Mouse (Mus musculus) layer of hippocampus, postnatal 10 days (tissue): ENCODE results near the gene Desi2. TPM values are rescaled to one million over a fixed set of nuclear protein-coding genes. Genes with fewer than 3 reads are reported as not detected.
"Not testable (repeated sequence)": the region's sequence is repeated elsewhere in the genome, so short reads cannot be mapped to it uniquely, and the experiment has no call there.

ENCODE experiments used
- DNase-seq, 2 experiments: peaks; one replicate each; pipeline ENCODE4 v3.0.0; 2021; ENCODE audit warnings: low spot score in 2 of 2
- total RNA-seq, 2 experiments: library from RNA; stranded (reverse); gene quantifications; 2 replicates each; pipeline ENCODE4 v1.2.3; 2021

Gene Desi2
- total RNA-seq, 2 experiments from 2014 or later = 27.0 to 29.0 TPM

DNA sequence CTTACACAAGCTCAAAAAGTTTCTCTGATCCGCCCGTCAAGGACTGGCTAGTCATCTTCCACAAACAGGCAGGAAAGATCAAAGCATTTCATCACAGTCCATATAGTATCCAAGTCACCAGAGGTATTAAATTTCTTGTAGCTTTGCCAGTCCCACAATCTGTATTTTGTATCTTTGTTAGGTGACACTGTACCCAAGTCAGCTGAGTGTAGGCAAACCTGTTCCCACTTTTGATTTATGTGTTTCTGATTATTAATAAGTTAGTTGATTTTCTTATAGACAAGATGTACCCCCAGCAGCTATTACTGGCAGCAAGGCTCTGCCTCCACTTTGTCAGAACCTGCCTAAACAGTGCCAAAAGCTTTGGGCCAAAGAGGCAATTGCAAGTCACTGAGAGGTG, 71.6 kb downstream of the Desi2 start:
- no peak for DNase-seq

GRCm38 (mm10) chr1:178265381-178265780, 78.2 kb downstream of the Desi2 start:
- not testable (repeated sequence) for DNase-seq

DNA sequence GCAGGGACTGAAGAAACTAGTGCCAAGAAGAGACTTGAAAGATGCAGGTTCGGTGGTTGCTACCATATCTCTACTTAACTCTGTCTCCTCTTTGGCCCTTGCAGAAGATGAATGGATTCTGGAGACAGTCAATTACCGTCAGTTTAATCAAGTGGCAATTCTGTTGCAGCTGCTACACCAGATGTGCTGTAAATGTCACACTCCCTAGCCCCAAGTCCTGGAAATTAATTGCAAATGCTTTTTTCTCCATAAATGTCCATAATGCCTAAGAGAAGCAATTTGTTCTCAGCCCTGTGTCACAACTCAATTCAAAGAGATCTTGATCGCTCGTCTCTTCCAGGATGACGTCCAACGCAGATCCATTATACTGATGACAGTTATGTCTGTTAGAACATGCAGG, 83.4 kb downstream of the Desi2 start:
- no peak for DNase-seq

DNA sequence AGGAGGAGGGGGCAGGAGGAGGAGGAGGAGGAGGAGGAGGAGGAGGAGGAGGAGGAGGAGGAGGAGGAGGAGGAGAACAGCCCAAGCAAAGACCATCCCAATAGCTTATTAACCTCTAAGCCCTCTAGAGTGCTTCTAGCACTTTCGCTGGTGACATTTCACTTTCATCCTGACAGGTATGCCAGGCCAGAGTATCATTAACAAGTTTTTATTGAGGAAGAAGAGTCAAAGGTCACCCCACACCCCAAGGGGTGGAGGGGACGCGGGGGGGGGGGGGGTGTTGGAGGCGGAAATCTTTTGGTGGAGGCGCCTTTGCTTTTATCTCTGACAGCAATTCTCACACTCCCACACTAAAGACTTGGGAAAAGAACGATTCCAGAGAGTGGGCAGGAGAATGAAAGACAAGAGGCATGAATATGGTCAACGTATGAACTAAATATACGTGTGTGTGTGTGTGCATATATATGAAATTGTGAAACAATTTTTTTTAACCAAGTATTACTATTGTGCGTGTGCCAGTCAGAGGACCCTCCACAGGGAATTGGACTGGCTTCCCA, 88.0 kb downstream of the Desi2 start:
- no peak for DNase-seq

DNA sequence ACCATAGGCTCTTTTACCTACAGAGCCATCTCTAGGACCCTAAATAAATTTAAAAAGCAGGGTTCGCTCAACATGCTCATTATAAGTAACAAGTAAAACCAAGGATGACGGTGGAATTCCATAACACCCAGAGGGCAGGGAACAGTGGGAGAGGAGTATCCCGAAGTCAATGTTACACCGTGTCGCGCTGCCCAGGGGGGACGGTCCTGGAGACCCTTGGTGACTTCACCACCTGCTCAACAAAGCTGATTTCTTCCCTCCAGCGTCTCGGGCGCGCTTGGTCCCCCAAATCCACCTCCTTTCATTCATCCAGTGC, 88.5 kb downstream of the Desi2 start:
- no peak for DNase-seq

DNA sequence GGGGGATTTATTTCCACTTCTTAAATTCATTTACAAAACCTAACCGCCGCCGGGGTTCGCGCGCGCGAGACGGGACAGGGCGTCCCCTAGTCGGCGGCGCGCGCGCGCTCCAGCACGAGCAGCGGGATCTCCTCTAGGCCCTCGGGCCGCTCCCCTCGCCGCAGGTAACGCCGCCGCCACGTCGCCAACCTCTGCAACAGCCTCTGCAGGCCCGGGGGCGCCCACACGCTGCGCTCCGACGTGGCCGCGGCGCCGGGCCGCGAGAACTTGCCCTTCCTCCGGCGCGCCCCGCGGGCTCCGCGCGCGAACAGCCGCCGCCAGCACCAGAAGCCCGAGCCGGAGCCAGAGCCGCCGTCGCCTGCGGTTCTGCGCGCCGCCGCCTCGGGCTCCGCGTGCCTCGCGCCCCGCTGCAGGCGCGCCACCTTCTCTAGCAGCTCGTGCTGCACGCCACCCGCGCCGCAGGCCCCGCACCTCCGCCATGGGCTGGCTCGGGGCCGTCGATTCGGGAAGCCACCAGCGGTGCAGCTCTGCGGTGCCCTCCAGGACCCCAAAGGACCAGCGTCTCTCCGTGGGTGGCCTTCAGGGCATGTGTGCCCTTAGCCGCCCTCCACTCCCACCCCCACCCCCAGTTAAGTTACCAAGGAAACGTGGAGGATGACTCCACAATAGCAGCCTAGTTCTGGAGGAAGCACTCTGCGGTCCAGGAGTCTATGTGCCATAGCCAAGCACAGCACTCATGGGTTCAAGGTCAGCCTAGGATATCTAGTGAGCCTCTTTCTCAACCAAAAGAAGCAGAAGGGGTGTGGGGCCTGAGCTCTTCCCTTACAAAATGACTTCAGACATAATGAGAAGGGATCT, 89.1 kb downstream of the Desi2 start:
- peak; percentile 73 to 81 for DNase-seq

GRCm38 (mm10) chr1:178283314-178283713, 96.1 kb downstream of the Desi2 start:
- DNase-seq = not testable (repeated sequence)

DNA sequence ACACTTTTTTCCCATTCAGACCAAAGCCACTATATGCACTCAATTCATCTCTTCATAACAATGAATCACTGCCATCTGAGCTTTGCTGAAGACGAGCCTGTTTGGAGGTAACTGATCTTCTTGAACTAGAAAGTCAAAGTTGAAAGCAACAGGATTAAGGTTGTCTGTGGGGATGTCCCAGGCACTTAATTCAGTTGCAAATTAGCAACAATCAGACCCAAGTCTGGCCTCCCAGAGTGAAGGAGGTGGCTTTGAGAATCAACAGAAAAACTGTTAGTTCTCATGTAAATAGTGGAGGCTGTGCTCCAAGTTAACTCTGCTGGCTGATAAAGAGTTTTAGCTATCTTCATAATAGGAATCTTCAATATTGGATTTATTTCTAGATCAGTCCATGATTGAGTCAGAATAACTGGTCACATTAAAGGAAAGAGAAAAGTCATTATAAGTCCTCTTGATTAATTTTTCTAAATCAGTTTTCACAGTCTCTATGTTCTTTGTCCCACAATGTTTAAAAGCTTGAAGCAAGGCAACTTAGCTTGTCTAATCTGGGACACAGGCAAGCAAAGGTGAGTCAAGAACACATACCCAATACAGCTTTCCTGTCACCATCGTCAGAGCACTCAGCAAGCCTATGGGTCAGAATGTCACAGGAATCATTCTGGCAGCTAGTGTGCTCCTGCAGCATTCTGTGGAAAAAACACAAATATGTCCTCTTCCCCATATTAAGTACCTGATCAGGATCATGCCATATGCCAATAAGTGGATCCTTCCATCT, 96.9 kb downstream of the Desi2 start:
- DNase-seq = no peak

- DNase-seq = no peak
Observed at GRCm38 (mm10) chr1:178287601-178288176, 100.5 kb downstream of the Desi2 start.

DNA sequence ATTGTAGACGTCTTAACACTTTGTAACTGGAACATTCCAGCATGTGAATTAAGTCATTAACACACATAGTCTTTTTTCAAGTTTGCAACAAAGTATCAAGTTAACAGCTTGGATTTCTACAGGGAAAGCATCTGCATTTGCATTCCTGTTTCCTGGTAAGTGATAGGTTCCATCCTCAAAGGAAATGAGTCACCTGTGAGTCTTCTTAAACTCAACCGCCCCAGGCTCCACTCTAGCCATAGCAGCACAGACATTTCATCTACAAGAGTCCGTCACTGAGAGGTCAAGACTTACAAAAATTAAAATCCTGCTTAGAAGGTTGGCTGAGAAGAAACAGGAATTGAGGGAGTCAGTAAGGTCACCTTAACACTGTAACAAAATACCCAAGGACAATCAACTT, 104.5 kb downstream of the Desi2 start:
- DNase-seq = no peak

DNA sequence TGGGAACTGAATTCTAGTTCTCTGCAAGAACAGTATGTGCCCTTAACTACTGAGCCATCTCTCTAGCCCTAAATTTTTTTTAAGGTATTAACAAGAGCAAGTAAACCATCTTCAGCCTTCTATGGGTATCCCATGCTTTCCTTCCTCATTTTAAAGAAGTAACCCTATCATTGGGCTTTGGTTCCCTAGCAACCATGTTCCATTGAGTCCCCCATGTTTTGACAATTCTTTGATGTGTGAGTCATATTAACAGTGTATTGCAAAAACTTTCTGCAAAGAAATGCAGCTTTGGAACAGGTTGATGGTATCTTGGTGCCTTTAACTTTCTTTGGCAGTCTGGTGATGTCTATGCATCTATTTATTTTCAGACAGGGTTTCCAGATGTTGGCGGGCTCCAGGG, 106.8 kb downstream of the Desi2 start:
- no peak for DNase-seq

DNA sequence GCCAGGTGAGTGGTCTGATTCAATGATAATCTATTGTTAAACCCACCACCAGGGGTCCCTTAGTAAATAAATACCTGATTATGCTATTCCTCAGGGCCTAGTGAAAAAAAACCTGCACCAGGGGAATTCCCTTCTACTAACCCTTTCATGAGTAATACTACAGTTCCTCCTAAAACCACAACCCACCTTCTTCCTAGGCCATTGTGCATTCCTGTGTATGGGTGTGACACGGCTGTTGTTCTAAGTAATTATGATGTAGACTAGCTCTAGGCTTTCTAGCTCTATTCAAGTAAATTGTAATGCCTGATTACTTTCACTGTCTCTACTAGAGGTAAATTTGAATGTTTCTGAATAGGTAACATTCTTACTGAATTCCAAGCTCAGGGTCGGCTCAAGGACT, 114.0 kb downstream of the Desi2 start:
- DNase-seq = not testable (repeated sequence)

- peak; percentile 79 to 80 for DNase-seq
Observed at GRCm38 (mm10) chr1:178303425-178303824, 116.2 kb downstream of the Desi2 start.

Other genes with a start within 250 kb of the Desi2 start
- 1 to 10 TPM; 1.5 to 2.0 TPM for gene Catspere2, start 204.0 kb upstream of the Desi2 start, total RNA-seq
- 10 to 100 TPM; 41.4 to 48.3 TPM for gene Cox20, start 131.7 kb downstream of the Desi2 start, total RNA-seq
- 100 to 1,000 TPM; 432 to 471 TPM for gene Hnrnpu, start 150.4 kb downstream of the Desi2 start, total RNA-seq
- 10 to 100 TPM; 10.6 to 11.1 TPM for gene Efcab2, start 218.7 kb downstream of the Desi2 start, total RNA-seq